Mouse (Mus musculus) bone marrow, adult 2 months (tissue): Measurements from ENCODE around the gene Myo1h.

Source experiments
- CTCF ChIP-seq: fragments of 200-500 bp; IDR thresholded peaks from 2 replicates; pipeline ENCODE4 v1.5.1; 2011; ENCODE audit warnings: low read length, control low read depth; ENCODE audit not compliant: control insufficient read depth, insufficient read depth
- POLR2A ChIP-seq: fragments of 200-500 bp; IDR thresholded peaks from 2 replicates; pipeline ENCODE4 v1.6.1; 2011; ENCODE audit warnings: low read depth, mild to moderate bottlenecking, control low read depth, low read length, borderline replicate concordance; ENCODE audit not compliant: control insufficient read depth

- TF ChIP-seq POLR2A, result no peak
- TF ChIP-seq CTCF, result no peak
These were observed 24.2 kb upstream of the Myo1h start for GRCm38 (mm10) chr5:114264791-114265190.
